Mouse (Mus musculus): ENCODE results near the gene Thbs3.

Gene Thbs3

GRCm38 (mm10) chr3:89256177-89256576 is 41.2 kb downstream of the Thbs3 start:
- DNase-seq: no peak

- no peak for DNase-seq
These were observed 44.1 kb downstream of the Thbs3 start, which contains the start of gene Dpm3 for GRCm38 (mm10) chr3:89259076-89259475. Dpm3 (plus strand) TSS chr3:89259358.

GRCm38 (mm10) chr3:89260211-89260610 is 45.2 kb downstream of the Thbs3 start:
- no peak for DNase-seq

- DNase-seq: no peak
These were observed 47.4 kb downstream of the Thbs3 start for GRCm38 (mm10) chr3:89262417-89262816.

- DNase-seq: peak; percentile 71
These were observed 51.5 kb downstream of the Thbs3 start for GRCm38 (mm10) chr3:89266439-89266893.

GRCm38 (mm10) chr3:89268916-89269315 is 53.9 kb downstream of the Thbs3 start:
- DNase-seq: no peak

- DNase-seq: peak; percentile 81
These were observed 55.2 kb downstream of the Thbs3 start, which contains the start of gene Slc50a1 for GRCm38 (mm10) chr3:89270051-89270755. Slc50a1 (minus strand) TSS chr3:89270570.

- DNase-seq: peak; percentile 44
These were observed 55.9 kb downstream of the Thbs3 start for GRCm38 (mm10) chr3:89270891-89271290.

GRCm38 (mm10) chr3:89271760-89272159 is 56.8 kb downstream of the Thbs3 start:
- no peak for DNase-seq

GRCm38 (mm10) chr3:89276061-89276460 is 61.1 kb downstream of the Thbs3 start:
- DNase-seq: no peak

All from cerebellum, adult 11 months (tissue).